Mouse (Mus musculus) liver, adult 2 months (tissue): ENCODE results near the gene Fam166b. TPM values are rescaled to one million over a fixed set of nuclear protein-coding genes. Genes with fewer than 3 reads are reported as not detected.

ENCODE experiments used
- DNase-seq: peaks from one replicate; pipeline ENCODE4 v3.0.0-alpha.2; 2011; ENCODE audit warnings: low read depth, low spot score; ENCODE audit errors: extremely low read depth
- H3K27ac ChIP-seq: fragments of 200-500 bp; replicated peaks from 2 replicates; pipeline ENCODE4 v1.5.1; 2012; ENCODE audit warnings: low read depth, mild to moderate bottlenecking, control low read depth, inconsistent platforms, low read length; ENCODE audit not compliant: insufficient read depth
- H3K27me3 ChIP-seq: fragments of 200-500 bp; 2 replicates; pipeline ENCODE4 v1.6.1; 2012; ENCODE audit warnings: mild to moderate bottlenecking, moderate library complexity, low read length, inconsistent platforms; ENCODE audit not compliant: control insufficient read depth, insufficient read depth
- H3K36me3 ChIP-seq: fragments of 200-500 bp; 2 replicates; pipeline ENCODE4 v1.6.1; 2012; ENCODE audit warnings: low read length, inconsistent platforms; ENCODE audit not compliant: control insufficient read depth, insufficient read depth
- H3K4me1 ChIP-seq: fragments of 200-500 bp; 2 replicates; pipeline ENCODE4 v1.6.1; 2011; ENCODE audit warnings: low read length; ENCODE audit not compliant: control insufficient read depth, insufficient read depth
- H3K4me3 ChIP-seq: fragments of 200-500 bp; 2 replicates; pipeline ENCODE4 v1.5.1; 2011; ENCODE audit warnings: low read depth, mild to moderate bottlenecking, control low read depth, low read length, moderate library complexity; ENCODE audit not compliant: insufficient read depth
- H3K79me2 ChIP-seq: fragments of 200-500 bp; 2 replicates; pipeline ENCODE4 v1.6.1; 2012; ENCODE audit warnings: inconsistent platforms, mild to moderate bottlenecking, low read length, moderate library complexity; ENCODE audit not compliant: control insufficient read depth, insufficient read depth
- H3K9ac ChIP-seq: fragments of 200-500 bp; 2 replicates; pipeline ENCODE4 v1.6.1; 2012; ENCODE audit warnings: low read depth, mild to moderate bottlenecking, control low read depth, inconsistent platforms, low read length
- CTCF ChIP-seq: fragments of 200-500 bp; IDR thresholded peaks from 2 replicates; pipeline ENCODE4 v1.5.1; 2011; ENCODE audit warnings: low read depth, low read length, control low read depth
- POLR2A ChIP-seq: fragments of 200-500 bp; IDR thresholded peaks from 2 replicates; pipeline ENCODE4 v1.6.1; 2011; ENCODE audit warnings: low read length, control low read depth; ENCODE audit not compliant: insufficient read depth; ENCODE audit errors: extremely low read depth
- WGBS: fragments of 180-500 bp; shearing (Covaris S2); methylation state at CpG from one replicate; pipeline ENCODE4 v1.1.7; 2018; 5-methylcytosine and 5-hydroxymethylcytosine counted together
- polyA plus RNA-seq: library from polyadenylated mRNA; depleted of rRNA; stranded (reverse); fragments of >200 nt; gene quantifications from 2 replicates; pipeline ENCODE4 v1.2.3, GENCODE M21; 2012
- total RNA-seq: library from RNA; depleted of rRNA; stranded (reverse); fragments of >200 nt; gene quantifications from 2 replicates; pipeline ENCODE4 v1.2.3, GENCODE M21; 2014

The Fam166b gene
- total and polyA plus RNA-seq, 2 experiments = not detected

DNA sequence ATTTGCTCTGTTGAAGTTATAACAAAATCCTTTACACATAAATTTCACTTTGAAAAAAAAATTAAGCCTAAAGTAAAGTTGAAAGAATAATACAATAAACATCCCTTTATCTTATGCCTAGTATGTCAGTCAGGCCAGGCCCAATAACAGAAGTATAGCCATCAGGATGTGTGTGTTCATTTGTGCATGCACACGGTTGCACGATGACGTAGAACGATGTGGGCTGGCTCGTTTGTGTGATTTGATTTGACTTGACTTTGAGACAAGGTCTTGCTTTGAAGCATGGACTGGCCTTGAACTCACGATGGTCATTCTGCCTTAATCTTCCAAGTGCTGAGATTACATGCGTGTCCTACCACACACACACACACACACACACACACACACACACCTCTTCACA is 37.9 kb upstream of the Fam166b start:
- H3K4me3 ChIP-seq = no peak overlapping the region
- no peaks in the 10 kb centered on the region for H3K27me3 ChIP-seq
- H3K27ac ChIP-seq = no peak overlapping the region
- H3K4me1 ChIP-seq = no peaks in the 10 kb centered on the region
- no peak for DNase-seq
- H3K79me2 ChIP-seq = no peaks in the 10 kb centered on the region
- 87% methylated on average over 7 of the region's 7 CpGs for WGBS
- H3K9ac ChIP-seq = no peak overlapping the region
- no peaks in the 10 kb centered on the region for H3K36me3 ChIP-seq
- no peak for TF ChIP-seq POLR2A
- no peak for TF ChIP-seq CTCF

DNA sequence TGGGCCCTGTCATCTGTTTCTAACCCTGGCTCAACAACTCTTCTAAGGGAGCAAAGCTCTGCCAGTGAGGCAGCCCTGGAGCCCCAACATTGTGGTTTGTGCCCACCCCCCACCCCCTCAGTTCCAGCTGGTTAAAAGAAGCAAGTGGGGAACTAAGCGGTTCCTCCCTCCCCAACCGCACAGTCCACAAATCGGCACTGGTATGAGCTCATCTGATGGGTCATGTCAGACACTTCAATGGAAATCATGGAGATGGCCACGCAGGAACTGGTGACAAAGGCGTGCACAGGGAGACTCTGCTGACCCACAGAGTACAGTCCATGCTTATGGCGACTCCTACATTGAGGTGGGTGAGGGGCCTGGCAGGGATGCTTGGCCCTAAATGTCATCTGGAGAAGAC is 37.0 kb upstream of the Fam166b start:
- H3K27ac ChIP-seq = peak overlapping the region; percentile 54
- H3K79me2 ChIP-seq = no peaks in the 10 kb centered on the region
- no peak overlapping the region for H3K9ac ChIP-seq
- TF ChIP-seq POLR2A = no peak
- TF ChIP-seq CTCF = no peak
- DNase-seq = no peak
- H3K36me3 ChIP-seq = no peaks in the 10 kb centered on the region
- no peak overlapping the region for H3K4me3 ChIP-seq
- H3K4me1 ChIP-seq = no peaks in the 10 kb centered on the region
- 85% methylated on average over 6 of the region's 6 CpGs for WGBS
- H3K27me3 ChIP-seq = no peaks in the 10 kb centered on the region

- H3K9ac ChIP-seq = no peak overlapping the region
- TF ChIP-seq CTCF (no peak), POLR2A (no peak)
- no peaks in the 10 kb centered on the region for H3K27me3 ChIP-seq
- H3K4me1 ChIP-seq = no peaks in the 10 kb centered on the region
- 92% methylated on average over 5 of the region's 5 CpGs for WGBS
- no peak for DNase-seq
- no peaks in the 10 kb centered on the region for H3K79me2 ChIP-seq
- no peak overlapping the region for H3K27ac ChIP-seq
- no peak overlapping the region for H3K4me3 ChIP-seq
- H3K36me3 ChIP-seq = no peaks in the 10 kb centered on the region
Observed at GRCm38 (mm10) chr4:43463102-43463501, 34.2 kb upstream of the Fam166b start.

- Histone ChIP-seq H3K9ac (no peak overlapping the region), H3K4me1 (no peaks in the 10 kb centered on the region; the same call in 1 of the 2 replicates), H3K36me3 (no peaks in the 10 kb centered on the region), H3K27ac (no peak overlapping the region), H3K4me3 (no peak overlapping the region), H3K27me3 (0 out of 2 replicates have a peak, but pooled peaks cover 6% of the 10 kb centered on the region), H3K79me2 (no peaks in the 10 kb centered on the region)
- DNase-seq = no peak
- TF ChIP-seq POLR2A = no peak
- WGBS = 40% methylated on average over 8 of the region's 8 CpGs
Observed at GRCm38 (mm10) chr4:43457124-43457523, 28.2 kb upstream of the Fam166b start.

- no peak for DNase-seq
- H3K36me3 ChIP-seq = no peaks in the 10 kb centered on the region
- H3K27ac ChIP-seq = no peak overlapping the region
Observed at GRCm38 (mm10) chr4:43456470-43456869, 27.5 kb upstream of the Fam166b start.

GRCm38 (mm10) chr4:43454041-43454836 is 25.3 kb upstream of the Fam166b start, which contains the start of gene Cd72:
Gene Cd72 (minus strand): TSS chr4:43454628.
- WGBS = 39% methylated on average over 20 of the region's 20 CpGs
- no peaks in the 10 kb centered on the region for H3K79me2 ChIP-seq
- no peak for DNase-seq
- H3K27ac ChIP-seq = no peak within 1 kb of the TSS
- no peaks in the 10 kb centered on the region for H3K36me3 ChIP-seq
- H3K4me1 ChIP-seq = no peaks in the 10 kb centered on the region; the same call in 1 of the 2 replicates
- 0 out of 2 replicates have a peak, but pooled peaks cover 6% of the 10 kb centered on the region for H3K27me3 ChIP-seq
- H3K4me3 ChIP-seq = peak within 1 kb of the TSS; percentile 45
- TF ChIP-seq POLR2A (no peak), CTCF (no peak; the same call in 1 of the 2 replicates)
- peak within 1 kb of the TSS; percentile 9 for H3K9ac ChIP-seq

More at GRCm38 (mm10) chr4:43456470-43456869, 27.5 kb upstream of the Fam166b start:
- Histone ChIP-seq H3K4me1 (no peaks in the 10 kb centered on the region; the same call in 1 of the 2 replicates), H3K9ac (no peak overlapping the region), H3K79me2 (no peaks in the 10 kb centered on the region), H3K4me3 (no peak overlapping the region), H3K27me3 (0 out of 2 replicates have a peak, but pooled peaks cover 6% of the 10 kb centered on the region)
- WGBS = 47% methylated on average over 4 of the region's 4 CpGs
- no peak for TF ChIP-seq POLR2A
- TF ChIP-seq CTCF = no peak
